Mouse (Mus musculus) gastrocnemius, postnatal 10 days (tissue): ENCODE data around the gene Slamf1. TPM values are rescaled to one million over a fixed set of nuclear protein-coding genes. Genes with fewer than 3 reads are reported as not detected.
"Not testable (repeated sequence)": the region's sequence is repeated elsewhere in the genome, so short reads cannot be mapped to it uniquely, and the experiment has no call there.

Experiments used
- DNase-seq: peaks from one replicate; pipeline ENCODE4 v3.0.0; 2021; ENCODE audit warnings: mixed read lengths
- total RNA-seq, 2 experiments: library from RNA; stranded (reverse); gene quantifications; 2 replicates each; pipeline ENCODE4 v1.2.3; 2021

The Slamf1 gene
- total RNA-seq, 2 experiments from 2014 or later = 0.05 TPM; not detected in 1

DNA sequence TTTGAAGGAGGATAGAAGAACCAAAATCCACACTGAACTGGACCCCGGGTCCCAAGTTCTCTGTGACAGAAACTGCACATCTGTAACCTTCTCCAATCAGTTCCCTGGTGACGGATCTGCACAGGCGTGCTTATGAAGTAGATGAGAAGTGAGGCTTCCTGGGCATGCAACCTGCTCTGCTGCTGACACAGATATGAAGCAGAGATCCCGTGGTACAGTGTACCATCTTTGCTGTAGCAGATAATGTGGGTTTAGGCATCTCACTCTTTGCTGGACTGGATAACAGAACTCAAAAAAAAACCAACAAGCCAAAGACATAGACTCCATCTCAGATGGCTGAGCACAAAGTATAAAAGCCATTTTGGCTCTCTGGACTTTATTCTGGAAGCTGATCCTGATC is 32.7 kb downstream of the Slamf1 start:
- DNase-seq = no peak

DNA sequence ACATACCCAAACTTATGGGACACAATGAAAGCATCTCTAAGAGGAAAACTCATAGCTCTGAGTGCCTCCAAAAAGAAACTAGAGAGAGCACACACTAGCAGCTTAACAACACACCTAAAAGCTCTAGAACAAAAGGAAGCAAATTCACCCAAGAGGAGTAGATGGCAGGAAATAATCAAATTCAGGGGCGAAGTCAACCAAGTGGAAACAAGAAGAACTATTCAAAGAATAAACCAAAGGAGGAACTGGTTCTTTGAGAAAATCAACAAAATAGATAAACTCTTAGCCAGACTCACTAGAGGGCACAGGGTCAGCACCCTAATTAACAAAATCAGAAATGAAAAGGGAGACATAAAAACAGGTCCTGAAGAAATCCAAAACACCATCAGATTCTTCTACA is 44.1 kb downstream of the Slamf1 start:
- not testable (repeated sequence) for DNase-seq

DNA sequence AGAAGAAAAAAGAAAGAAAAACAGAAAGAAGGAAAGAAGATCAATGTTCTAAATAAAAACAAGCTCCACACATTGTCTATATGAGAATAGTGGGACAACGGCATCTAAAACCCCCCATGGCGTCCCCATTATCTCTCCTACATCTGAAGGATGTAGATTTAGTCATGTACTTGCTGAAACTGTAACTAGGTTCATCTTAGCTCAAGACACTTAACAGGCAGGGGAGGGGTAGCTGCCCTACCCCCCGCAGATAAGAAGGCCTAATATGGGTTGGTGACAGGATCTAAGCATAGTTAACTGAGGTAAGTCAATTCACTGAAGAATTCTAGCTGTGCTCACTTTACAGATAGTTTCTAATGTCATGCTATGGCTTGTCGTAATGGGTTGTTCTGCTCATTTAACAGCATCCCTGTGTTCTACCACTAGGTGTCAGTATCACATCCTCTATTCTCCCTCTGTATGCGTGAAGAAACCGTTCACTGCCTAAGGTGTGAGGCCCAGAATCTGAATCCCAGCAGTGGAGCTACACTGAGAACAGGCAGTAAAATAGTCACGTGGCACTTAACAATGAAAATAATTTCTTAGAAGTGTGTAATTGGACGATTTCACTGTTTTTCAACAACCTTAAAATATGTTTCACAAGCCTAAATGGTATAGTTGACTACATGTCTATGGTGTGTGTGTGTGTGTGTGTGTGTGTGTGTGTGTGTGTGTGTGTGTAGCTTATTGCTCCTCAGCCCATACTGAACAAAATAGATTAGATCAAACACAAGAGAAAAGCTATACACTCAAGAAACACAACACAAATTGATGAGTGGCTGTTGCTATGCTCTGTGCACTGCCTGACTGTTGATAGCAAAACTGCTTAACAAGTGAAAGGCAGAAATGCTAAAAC is 48.9 kb downstream of the Slamf1 start:
- DNase-seq = no peak

DNA sequence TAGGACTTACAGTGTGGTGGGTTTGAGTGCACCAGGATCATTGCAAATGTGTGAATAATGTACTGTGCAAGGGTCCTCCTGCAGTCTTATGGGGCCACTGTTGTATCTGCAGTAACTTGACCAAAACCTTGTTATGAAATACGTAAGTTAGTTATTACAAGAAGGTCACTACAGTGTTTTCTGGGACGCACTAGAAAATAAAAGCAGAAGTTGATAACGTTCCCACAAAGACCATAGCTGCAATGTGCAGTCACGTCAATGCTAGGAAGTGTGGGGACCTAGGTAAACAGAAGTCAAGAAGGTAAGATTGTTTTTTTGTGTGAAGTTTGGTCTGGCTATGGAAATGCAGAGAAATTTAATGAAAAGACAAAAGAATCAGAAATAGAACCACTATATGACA is 50.1 kb downstream of the Slamf1 start:
- no peak for DNase-seq

DNA sequence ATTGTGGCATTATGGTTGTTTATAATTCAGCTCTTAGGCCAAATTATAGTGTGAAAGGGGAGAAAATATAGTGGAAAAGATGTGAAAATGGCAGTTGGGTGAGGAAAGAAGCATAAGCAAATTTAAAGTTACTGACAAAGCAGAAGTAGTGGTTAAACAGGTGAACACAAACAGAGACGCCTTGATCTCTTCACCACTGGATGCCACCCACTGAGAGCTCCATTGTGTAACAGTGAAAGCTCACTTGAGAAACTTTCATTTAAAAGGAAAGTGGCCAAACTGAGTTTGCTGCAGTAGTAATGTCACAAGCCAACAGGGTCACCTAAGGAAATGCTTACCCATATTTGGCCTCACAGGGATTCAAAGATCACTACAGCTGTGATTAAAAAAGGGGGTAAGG is 54.4 kb downstream of the Slamf1 start:
- DNase-seq = no peak

DNA sequence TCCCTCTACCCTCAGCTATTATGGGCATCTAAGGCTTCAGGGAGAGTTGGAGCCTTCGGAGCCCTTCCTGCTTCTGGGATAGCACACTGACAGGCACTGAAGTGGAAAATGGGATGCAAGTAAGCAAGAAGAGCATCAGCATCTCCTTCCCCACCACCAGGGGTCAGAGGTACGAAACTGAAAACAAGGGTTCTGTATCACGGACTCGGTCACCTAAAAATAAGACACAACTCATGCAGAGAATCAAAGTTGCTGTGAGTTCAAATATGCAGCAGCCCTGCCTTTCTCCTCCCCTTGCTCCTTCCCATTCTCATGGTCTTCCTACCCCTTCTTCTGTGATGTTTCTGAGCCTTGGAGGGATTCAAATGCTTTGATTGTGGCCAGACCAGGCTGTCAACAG is 58.5 kb downstream of the Slamf1 start:
- DNase-seq = no peak

DNA sequence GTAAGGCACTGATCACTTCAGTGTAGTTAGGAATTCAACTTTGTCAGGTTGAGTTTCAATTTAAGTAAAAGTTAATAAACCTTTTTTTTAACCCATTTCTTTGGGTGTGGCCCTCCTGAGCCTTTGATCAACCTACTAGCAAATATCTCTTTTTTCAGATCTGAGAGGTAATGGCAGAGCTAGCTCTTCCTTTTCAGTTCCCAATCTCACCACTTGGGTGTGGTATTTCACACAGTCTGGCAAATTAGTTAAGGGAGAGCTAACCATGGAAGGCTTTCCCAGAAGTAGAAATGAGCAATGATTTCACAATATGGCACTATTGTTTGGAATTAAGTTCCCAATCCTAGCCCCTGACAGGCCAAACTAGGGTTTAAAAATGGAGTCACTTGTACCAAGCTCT is 59.2 kb downstream of the Slamf1 start:
- DNase-seq = no peak

DNA sequence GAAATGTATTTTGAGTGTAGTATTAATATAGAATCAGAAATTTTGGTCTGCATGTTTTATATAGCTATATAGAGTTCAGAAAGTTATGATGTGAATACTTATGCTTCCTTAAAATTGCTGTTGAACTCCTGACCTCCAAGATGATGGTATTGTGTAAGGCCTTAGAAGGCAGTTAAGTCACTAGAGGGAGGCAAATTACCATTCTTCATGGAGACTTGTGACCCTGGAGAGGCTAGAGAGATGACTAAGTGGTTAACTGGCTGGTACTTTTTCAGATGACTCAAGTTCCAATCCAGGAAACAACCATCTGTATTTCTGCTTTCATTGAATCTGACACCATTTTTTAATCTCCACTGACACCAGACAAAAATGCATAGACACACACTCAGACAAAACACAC is 60.7 kb downstream of the Slamf1 start:
- DNase-seq = no peak

DNA sequence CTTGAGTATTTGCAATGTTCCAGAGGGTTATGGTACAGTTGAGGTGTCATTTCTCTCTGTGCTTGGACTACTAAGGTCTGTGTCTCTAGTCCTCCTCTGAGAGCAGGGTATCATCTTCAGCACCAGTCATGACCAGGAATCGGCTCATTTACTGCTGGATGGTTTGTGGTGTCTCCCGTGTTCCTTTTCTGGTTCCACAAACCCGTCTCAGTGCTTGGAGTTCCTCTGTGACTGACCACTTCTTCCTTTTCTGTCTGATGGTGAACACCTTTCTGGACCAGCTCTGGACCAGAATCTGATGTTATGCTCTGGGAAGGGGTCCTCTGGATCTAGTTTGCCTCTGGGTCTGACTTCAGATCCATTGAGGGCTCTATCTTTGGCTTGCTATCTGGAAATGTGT is 72.6 kb downstream of the Slamf1 start, which contains the start of gene Cd84:
Gene Cd84, plus strand, starts transcription at position 210 of the 400 bp plus-strand sequence.
- no peak for DNase-seq

DNA sequence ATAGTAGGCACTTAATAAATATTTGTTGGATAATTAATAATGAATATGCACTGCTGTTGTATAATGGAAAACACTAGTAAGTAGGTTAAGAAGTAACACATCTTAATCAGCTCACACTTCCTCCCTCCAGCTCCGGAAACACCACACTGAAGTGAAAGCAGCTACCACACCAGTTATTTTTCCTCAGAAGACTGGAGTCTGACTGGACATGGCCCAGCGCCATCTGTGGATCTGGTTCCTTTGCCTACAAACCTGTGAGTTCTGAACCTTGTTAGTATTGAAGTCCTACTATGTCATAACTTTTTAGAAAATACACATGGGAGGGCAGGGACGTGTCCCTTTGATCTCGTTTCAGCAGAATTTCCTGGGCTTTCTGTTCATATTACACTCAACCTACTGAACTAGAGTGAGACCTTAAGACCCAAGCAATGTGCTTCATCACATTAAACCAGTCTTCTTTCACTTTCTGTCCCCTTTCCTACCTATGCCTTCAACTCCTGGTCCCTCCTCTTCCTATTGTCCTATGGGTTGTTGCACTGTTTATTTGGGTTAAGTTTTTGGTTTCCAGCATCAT is 73.6 kb downstream of the Slamf1 start:
- DNase-seq = no peak

DNA sequence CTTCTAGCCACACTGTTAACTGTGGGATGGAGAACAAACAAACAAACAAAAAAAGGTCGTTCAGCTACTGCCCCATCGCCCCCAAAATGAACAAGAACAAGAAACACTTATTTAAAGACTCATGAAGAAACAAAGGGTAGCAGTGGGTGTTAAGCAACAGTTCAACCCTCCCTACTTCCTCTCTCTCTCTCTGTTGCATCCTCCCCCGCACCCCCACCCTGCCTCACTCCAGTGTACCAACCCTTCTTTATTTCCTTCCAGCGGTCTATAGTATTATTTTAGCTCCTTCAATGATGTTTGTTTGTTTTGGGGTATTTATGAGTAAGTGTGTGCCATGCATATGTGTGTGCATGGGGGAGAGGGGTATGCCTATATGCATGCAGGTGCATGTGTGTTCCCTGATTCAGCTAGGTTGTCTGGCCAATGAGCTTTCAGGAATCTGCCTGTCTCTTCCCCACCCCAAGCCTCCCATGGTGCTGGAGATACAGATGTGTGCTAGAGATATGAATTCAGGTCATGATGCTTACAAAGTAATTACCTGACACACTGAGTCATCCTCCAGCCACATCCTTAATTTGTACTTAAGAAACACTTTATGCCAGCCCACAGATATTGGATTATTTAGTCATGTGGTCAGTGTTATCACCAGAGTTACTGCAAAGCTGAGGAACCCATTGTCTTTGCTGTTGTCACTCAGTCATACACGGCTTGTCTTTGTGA is 78.3 kb downstream of the Slamf1 start:
- DNase-seq = no peak

DNA sequence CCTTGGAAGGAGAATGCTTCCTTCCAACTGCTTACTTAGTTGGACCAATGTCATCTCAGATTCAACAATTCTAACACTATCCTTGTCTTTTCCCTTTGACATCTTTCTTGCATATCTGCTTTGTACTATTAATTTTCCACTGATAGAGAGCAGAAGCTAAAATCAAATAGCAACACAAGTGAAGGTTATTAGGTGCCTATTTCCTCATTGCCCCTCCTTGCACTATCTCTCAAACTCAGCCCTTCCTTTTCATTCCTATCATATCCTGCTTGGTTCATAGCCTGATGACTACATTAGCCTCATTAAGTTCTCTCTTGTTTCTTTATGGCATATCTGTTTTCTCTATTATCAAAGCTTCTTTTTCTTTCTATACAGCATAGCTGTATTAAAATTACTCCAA is 81.3 kb downstream of the Slamf1 start:
- DNase-seq = no peak

DNA sequence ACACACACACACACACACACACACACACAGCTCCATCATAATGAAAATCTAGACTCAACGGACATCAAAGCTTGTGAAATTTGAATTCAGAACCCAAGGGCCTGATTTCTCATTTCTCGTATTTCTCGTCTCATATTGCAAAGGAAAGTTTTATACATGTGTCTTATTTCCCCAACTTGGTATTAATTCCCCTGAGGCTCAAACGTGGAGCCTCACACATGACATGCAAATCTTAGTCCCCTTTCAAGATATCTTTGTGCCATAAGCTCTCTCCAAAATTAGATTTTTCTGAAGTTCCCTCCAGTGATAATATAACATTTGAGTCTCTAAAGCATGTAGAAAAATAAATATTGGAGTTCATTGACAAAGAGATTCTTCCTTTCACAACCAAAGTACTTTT is 81.8 kb downstream of the Slamf1 start:
- DNase-seq = no peak

DNA sequence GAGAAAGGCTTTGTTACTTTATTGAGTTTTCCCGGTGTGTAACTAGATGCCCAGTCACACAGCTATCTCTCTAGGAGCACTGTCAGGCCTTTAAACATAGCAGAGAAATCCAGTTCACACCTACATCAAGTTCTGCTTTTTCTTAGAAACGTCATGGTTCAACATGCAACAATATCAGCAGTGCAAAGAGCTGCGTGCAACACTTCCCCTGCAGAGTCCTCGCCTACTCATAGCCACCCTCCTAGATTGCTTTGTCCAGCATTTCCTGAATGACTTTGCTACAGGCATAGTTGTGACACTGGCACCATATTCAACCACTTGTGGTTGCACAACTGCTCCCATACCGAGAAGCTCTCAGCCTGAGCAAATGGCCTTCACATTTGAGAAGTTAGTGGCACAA is 82.5 kb downstream of the Slamf1 start:
- no peak for DNase-seq

Other genes with a start within 250 kb of the Slamf1 start
- not detected for gene Itln1, start 231.8 kb upstream of the Slamf1 start, total RNA-seq
- under 1 TPM in 1 of 2 experiments, not detected in 1; 0.34 TPM for gene Cd244a, start 207.9 kb upstream of the Slamf1 start, total RNA-seq
- gene Ly9, start 159.7 kb upstream of the Slamf1 start, total RNA-seq = under 1 TPM; 0.23 to 0.50 TPM
- gene Slamf7, start 114.1 kb upstream of the Slamf1 start, total RNA-seq = under 1 TPM; 0.09 to 0.25 TPM
- 1 to 10 TPM; 1.1 to 1.7 TPM for gene Cd48, start 85.1 kb upstream of the Slamf1 start, total RNA-seq
- 1 to 10 TPM; 2.1 to 5.0 TPM for gene Cd84, start 72.6 kb downstream of the Slamf1 start, total RNA-seq
- gene Gm10521, start 128.5 kb downstream of the Slamf1 start, total RNA-seq = under 1 TPM in 1 of 2 experiments, not detected in 1; 0.20 TPM
- gene Slamf6, start 150.4 kb downstream of the Slamf1 start, total RNA-seq = under 1 TPM; 0.23 to 0.63 TPM